Mouse (Mus musculus): ENCODE results near the gene Nr0b2.

GRCm38 (mm10) chr4:133561622-133562021 lies 8.4 kb downstream of the Nr0b2 start:
- TF ChIP-seq POLR2A (IDR thresholded peaks at IDR 0.05; ENCODE audit: low read depth, low read length), result no peak
- TF ChIP-seq CTCF (IDR thresholded peaks at IDR 0.05; ENCODE audit: borderline replicate concordance, insufficient read depth, low read length), result no peak
